Mouse (Mus musculus) liver, embryonic 11.5 days (tissue): ENCODE measurements around the gene Otx1. TPM values are rescaled to one million over a fixed set of nuclear protein-coding genes. Genes with fewer than 3 reads are reported as not detected.
A peak's percentile ranks its signal among the peaks of the same experiment; 100 is the strongest.

Experiments
- ATAC-seq: fragments of 200-750 bp; cut with Nextera tagmentation; replicated peaks from 2 replicates; pipeline ENCODE4 v1.8.0; 2017; ENCODE audit warnings: moderate number of reproducible peaks, mild to moderate bottlenecking, moderate TSS enrichment, moderate library complexity; ENCODE audit not compliant: low FRiP score
- DNase-seq: peaks from one replicate; pipeline ENCODE4 v3.0.0-alpha.2; 2017; ENCODE audit warnings: low spot score
- H3K27ac ChIP-seq: fragments of 300-500 bp; sonication (generic); 2 replicates; pipeline ENCODE4 v1.5.1; 2014; ENCODE audit warnings: mild to moderate bottlenecking, low read depth, low read length, control low read depth
- H3K27me3 ChIP-seq: fragments of 300-500 bp; sonication (generic); replicated peaks from 2 replicates; pipeline ENCODE4 v1.6.1; 2014; ENCODE audit warnings: low read length, mixed read lengths; ENCODE audit not compliant: control insufficient read depth, insufficient read depth
- H3K36me3 ChIP-seq: fragments of 300-500 bp; sonication (generic); 2 replicates; pipeline ENCODE4 v1.6.1; 2014; ENCODE audit warnings: mild to moderate bottlenecking, low read length, moderate library complexity, mixed read lengths; ENCODE audit not compliant: control insufficient read depth, insufficient read depth
- H3K4me1 ChIP-seq: fragments of 300-500 bp; sonication (generic); replicated peaks from 2 replicates; pipeline ENCODE4 v1.6.1; 2014; ENCODE audit warnings: low read length, mixed read lengths; ENCODE audit not compliant: control insufficient read depth, insufficient read depth
- H3K4me2 ChIP-seq: fragments of 300-500 bp; sonication (generic); 2 replicates; pipeline ENCODE4 v1.6.1; 2014; ENCODE audit warnings: mild to moderate bottlenecking, control low read depth, moderate library complexity
- H3K4me3 ChIP-seq: fragments of 300-500 bp; sonication (generic); 2 replicates; pipeline ENCODE4 v1.5.1; 2014; ENCODE audit warnings: low read depth, low read length, control low read depth
- H3K9ac ChIP-seq: fragments of 300-500 bp; sonication (generic); 2 replicates; pipeline ENCODE4 v1.6.1; 2014; ENCODE audit warnings: low read depth, low read length, control low read depth
- H3K9me3 ChIP-seq: fragments of 300-500 bp; sonication (generic); 2 replicates; pipeline ENCODE4 v1.6.1; 2016; ENCODE audit warnings: low read length, inconsistent platforms, mixed read lengths; ENCODE audit not compliant: control insufficient read depth
- WGBS: fragments of 180-500 bp; shearing (Covaris S2); extraction: QIAGEN DNeasy Blood & Tissue Kit; methylation state at CpG from one replicate; pipeline ENCODE4 v1.1.7; 2014; 5-methylcytosine and 5-hydroxymethylcytosine counted together
- polyA plus RNA-seq: library from polyadenylated mRNA; unstranded; fragments of >200 nt; fragmentation: Nextera tagmentation; extraction: Ambion mirVana; gene quantifications from 2 replicates; pipeline ENCODE4 v1.2.1, GENCODE M21; 2014

Gene Otx1
- polyA plus RNA-seq, 1 experiment from 2014 or later = 0.08 TPM

DNA sequence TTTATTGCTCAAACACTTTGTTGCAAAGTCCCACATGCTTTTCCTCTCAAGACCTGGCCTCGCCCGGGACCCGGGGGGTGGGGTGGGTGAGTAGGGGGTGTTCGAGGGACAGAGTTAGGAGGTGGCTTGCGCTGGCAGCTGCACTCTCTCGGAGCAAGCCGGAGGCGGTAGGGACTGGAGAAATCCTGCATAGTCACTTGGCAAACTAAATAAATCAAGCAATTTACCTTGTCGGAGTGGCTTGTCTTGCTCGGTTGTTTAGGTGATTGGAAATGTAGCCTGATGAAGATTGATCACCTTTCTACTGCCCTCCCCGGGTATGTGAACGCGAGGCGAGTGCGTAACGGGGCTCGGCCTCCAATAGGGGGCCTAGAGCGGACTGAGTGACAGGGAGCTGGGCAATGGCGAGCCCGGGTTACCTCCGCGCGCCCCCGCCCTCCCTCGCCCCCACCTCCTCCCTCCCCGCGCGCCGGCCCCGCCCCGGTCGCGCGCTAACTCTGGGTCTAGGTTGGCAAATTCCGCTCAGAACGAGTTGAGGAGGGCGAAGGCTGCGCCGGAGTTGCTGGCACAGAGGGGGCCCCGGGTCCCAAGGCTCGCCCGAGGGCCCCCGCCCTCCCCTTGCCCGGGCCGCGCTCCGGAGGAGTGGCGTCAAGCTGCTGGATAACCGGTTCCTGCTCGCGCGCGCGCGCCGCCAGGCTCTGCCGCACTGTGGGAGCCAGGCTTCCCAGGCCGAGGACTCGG is 1.2 kb downstream of the Otx1 start:
- DNase-seq (peak; percentile 77), ATAC-seq (peak; percentile 76)
- Histone ChIP-seq H3K9me3 (no peaks in the 10 kb centered on the region), H3K4me1 (peaks cover 9% of the 10 kb centered on the region), H3K27ac (no peak overlapping the region; the same call in 1 of the 2 replicates), H3K4me3 (peak overlapping the region; percentile 61), H3K27me3 (peaks cover 99% of the 10 kb centered on the region), H3K9ac (no peak overlapping the region), H3K4me2 (peak overlapping the region; percentile 95), H3K36me3 (no peaks in the 10 kb centered on the region)
- under 1% methylated on average over 47 of the region's 59 CpGs for WGBS

- DNase-seq = peak; percentile 58
Measured at GRCm38 (mm10) chr11:22000316-22001076, 2.2 kb downstream of the Otx1 start.

DNA sequence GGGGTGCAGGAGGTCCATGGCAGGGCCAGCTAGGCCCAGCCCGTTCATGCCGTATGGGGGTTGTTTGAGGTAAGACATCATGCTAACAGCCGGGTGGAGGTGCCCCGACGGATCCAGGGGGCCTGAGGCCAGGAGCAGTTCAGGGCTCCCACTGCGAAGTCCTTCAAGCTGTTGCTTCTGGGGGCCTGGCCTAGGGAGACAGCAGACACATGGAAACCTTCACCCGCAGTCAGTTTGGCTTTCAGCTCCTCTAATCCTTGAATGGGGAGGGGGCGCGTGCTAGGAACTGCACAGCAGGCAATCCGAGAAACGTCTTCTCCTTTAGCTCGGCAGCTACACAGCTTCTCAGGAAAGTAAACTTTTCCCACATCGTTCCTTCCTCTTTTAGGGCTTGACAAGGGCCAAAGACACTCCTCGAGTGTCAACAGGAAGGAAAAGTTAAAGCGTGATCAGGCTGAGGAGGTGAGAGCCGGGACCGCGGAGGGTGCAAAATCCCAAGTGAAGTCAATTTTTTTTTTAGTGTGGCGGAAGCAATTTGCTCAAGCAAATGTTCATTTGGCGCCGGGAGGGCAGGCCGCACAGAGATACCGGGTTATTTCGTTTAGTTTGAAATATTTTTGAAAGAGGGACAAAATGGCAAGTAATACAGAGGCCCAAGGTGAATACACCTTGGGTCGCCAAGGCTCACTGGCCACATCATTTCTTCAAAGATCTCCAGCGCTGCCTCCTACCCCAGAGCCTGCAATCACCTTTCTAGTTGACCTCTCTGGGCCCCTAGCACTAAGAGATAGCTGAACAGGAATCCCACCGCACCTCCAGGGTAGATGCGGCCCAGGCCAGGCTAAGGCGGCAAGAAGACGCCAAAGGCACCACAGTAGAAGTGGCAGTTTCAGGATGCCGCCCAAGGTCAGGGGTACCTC is 3.0 kb downstream of the Otx1 start:
- Histone ChIP-seq H3K9ac (no peak overlapping the region), H3K4me3 (no peak overlapping the region), H3K27me3 (peaks cover 100% of the 10 kb centered on the region), H3K27ac (no peak overlapping the region), H3K36me3 (no peaks in the 10 kb centered on the region), H3K4me1 (peaks cover 11% of the 10 kb centered on the region), H3K9me3 (no peaks in the 10 kb centered on the region), H3K4me2 (no peak overlapping the region; the same call in 1 of the 2 replicates)
- DNase-seq (peak; percentile 58), ATAC-seq (no peak)
- WGBS = 5% methylated on average over 31 of the region's 31 CpGs

More at GRCm38 (mm10) chr11:22000316-22001076, 2.2 kb downstream of the Otx1 start:
- H3K9ac ChIP-seq = no peak overlapping the region
- H3K4me1 ChIP-seq = peaks cover 11% of the 10 kb centered on the region
- H3K27ac ChIP-seq = no peak overlapping the region
- H3K9me3 ChIP-seq = no peaks in the 10 kb centered on the region
- H3K4me3 ChIP-seq = peak overlapping the region; percentile 61
- ATAC-seq = no peak
- H3K27me3 ChIP-seq = peaks cover 100% of the 10 kb centered on the region
- 3% methylated on average over 47 of the region's 48 CpGs for WGBS
- H3K4me2 ChIP-seq = peak overlapping the region; percentile 95
- H3K36me3 ChIP-seq = no peaks in the 10 kb centered on the region

DNA sequence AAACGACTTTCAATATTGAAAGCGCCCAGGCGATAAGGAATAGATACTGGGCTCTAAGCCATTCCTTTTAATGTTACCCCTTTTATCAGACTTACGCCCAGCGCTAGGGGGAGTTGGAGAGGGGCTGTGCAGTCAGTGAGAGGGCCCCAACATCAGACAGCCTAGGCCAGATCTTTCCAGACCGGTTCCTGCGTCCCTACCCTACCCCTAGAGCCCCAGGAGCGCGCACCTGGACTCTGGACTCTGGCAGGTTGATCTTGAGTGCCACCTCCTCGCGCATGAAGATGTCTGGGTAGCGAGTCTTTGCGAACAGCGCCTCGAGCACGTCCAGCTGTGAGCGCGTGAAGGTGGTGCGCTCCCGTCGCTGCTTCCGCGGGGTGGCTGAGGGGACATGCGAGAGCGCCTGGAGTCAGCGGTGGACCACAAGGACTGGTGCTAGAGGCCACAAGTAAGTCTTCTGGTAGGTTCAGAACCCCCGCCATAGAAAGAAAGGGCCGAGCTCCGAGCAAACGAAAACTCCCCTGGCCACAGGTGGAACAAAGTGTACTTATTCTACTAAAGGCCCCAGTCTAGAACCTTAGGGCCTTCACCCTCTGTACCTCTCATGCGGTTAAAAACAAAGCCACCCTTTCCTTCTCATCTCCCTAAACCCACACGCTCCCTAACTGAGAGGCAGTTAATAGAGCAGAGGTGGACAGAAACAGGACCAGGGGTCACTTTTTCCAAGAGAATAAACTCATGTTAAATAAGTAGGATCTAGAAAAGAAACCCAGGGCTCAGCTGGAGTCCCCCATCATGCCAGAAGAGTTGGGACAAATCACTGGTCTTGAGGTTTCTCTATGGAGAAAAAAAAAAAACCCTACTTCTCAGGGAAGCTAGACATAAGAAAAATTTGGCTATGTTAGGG is 4.3 kb downstream of the Otx1 start:
- 0 out of 2 replicates have a peak overlapping the region, but pooled peaks have one; percentile 5 for H3K4me3 ChIP-seq
- H3K9ac ChIP-seq = no peak overlapping the region
- whole genome bisulfite sequencing = 5% methylated on average over 32 of the region's 32 CpGs
- no peaks in the 10 kb centered on the region for H3K36me3 ChIP-seq
- H3K27ac ChIP-seq = no peak overlapping the region
- no peaks in the 10 kb centered on the region for H3K9me3 ChIP-seq
- H3K4me2 ChIP-seq = peak overlapping the region; percentile 10; the same call in 1 of the 2 replicates
- peaks cover 11% of the 10 kb centered on the region for H3K4me1 ChIP-seq
- peaks cover 100% of the 10 kb centered on the region for H3K27me3 ChIP-seq
- DNase-seq (peak; percentile 49), ATAC-seq (no peak)

- Histone ChIP-seq H3K4me3 (peak overlapping the region; percentile 5; the same call in 1 of the 2 replicates), H3K27me3 (peaks cover 100% of the 10 kb centered on the region), H3K9ac (no peak overlapping the region), H3K27ac (no peak overlapping the region), H3K36me3 (no peaks in the 10 kb centered on the region), H3K4me1 (peaks cover 15% of the 10 kb centered on the region), H3K4me2 (peak overlapping the region; percentile 10; the same call in 1 of the 2 replicates), H3K9me3 (no peaks in the 10 kb centered on the region)
- DNase-seq (peak; percentile 37), ATAC-seq (no peak)
- 2% methylated on average over 20 of the region's 20 CpGs for WGBS
Measured at GRCm38 (mm10) chr11:21997561-21998140, 5.0 kb downstream of the Otx1 start.

- Histone ChIP-seq H3K27ac (no peak overlapping the region), H3K36me3 (no peaks in the 10 kb centered on the region), H3K27me3 (peaks cover 98% of the 10 kb centered on the region), H3K9ac (no peak overlapping the region), H3K4me2 (peak overlapping the region; percentile 36), H3K4me1 (peaks cover 14% of the 10 kb centered on the region), H3K9me3 (no peaks in the 10 kb centered on the region), H3K4me3 (peak overlapping the region; percentile 28)
- WGBS = under 1% methylated on average over 63 of the region's 63 CpGs
- DNase-seq = peak; percentile 58
- ATAC-seq = no peak
Measured at GRCm38 (mm10) chr11:21996661-21997560, 5.8 kb downstream of the Otx1 start.

- Histone ChIP-seq H3K4me3 (peak overlapping the region; percentile 28), H3K9ac (no peak overlapping the region), H3K27me3 (peaks cover 97% of the 10 kb centered on the region), H3K4me2 (peak overlapping the region; percentile 36), H3K27ac (no peak overlapping the region), H3K9me3 (no peaks in the 10 kb centered on the region), H3K4me1 (peaks cover 8% of the 10 kb centered on the region), H3K36me3 (no peaks in the 10 kb centered on the region)
- ATAC-seq = 0 out of 2 replicates have a peak, but pooled peaks have one; percentile 8
- 2% methylated on average over 13 of the region's 13 CpGs for WGBS
- no peak for DNase-seq
Measured at GRCm38 (mm10) chr11:21996325-21996647, 6.4 kb downstream of the Otx1 start.
